Mouse (Mus musculus) stomach, embryonic 16.5 days (tissue): ENCODE measurements around the gene Rangap1. TPM values are rescaled to one million over a fixed set of nuclear protein-coding genes. Genes with fewer than 3 reads are reported as not detected.
A peak's percentile ranks its signal among the peaks of the same experiment; 100 is the strongest.
"Not testable (repeated sequence)": the region's sequence is repeated elsewhere in the genome, so short reads cannot be mapped to it uniquely, and the experiment has no call there.

Experiments used
- ATAC-seq: fragments of 200-750 bp; cut with Nextera tagmentation; 2 replicates; pipeline ENCODE4 v1.8.0; 2017; ENCODE audit warnings: moderate number of reproducible peaks, moderate TSS enrichment; ENCODE audit not compliant: insufficient read depth, low FRiP score
- H3K27ac ChIP-seq: fragments of 300-500 bp; sonication (generic); 2 replicates; pipeline ENCODE4 v1.5.1; 2014; ENCODE audit warnings: low read length
- H3K27me3 ChIP-seq: fragments of 300-500 bp; sonication (generic); 2 replicates; pipeline ENCODE4 v1.6.1; 2014; ENCODE audit warnings: low read length, control low read depth, mixed read lengths; ENCODE audit not compliant: control insufficient read depth, insufficient read depth
- H3K36me3 ChIP-seq: fragments of 300-500 bp; sonication (generic); 2 replicates; pipeline ENCODE4 v1.6.1; 2014; ENCODE audit warnings: low read length; ENCODE audit not compliant: control insufficient read depth, insufficient read depth
- H3K4me1 ChIP-seq: fragments of 300-500 bp; sonication (generic); 2 replicates; pipeline ENCODE4 v1.6.1; 2014; ENCODE audit warnings: low read length, control low read depth, mixed read lengths; ENCODE audit not compliant: control insufficient read depth, insufficient read depth
- H3K4me2 ChIP-seq: fragments of 300-500 bp; sonication (generic); 2 replicates; pipeline ENCODE4 v1.6.1; 2014; ENCODE audit warnings: low read depth, low read length, mixed read lengths
- H3K4me3 ChIP-seq: fragments of 300-500 bp; sonication (generic); replicated peaks from 2 replicates; pipeline ENCODE4 v1.5.1; 2014; ENCODE audit warnings: mild to moderate bottlenecking, low read length
- H3K9ac ChIP-seq: fragments of 300-500 bp; sonication (generic); 2 replicates; pipeline ENCODE4 v1.6.1; 2014; ENCODE audit warnings: low read length
- H3K9me3 ChIP-seq: fragments of 300-500 bp; sonication (generic); replicated peaks from 2 replicates; pipeline ENCODE4 v1.6.1; 2016; ENCODE audit warnings: low read length, control low read depth; ENCODE audit not compliant: control insufficient read depth
- WGBS: fragments of 180-500 bp; shearing (Covaris S2); extraction: QIAGEN DNeasy Blood & Tissue Kit; methylation state at CpG from one replicate; pipeline ENCODE4 v1.1.7; 2014; 5-methylcytosine and 5-hydroxymethylcytosine counted together
- polyA plus RNA-seq: library from polyadenylated mRNA; unstranded; fragments of >200 nt; fragmentation: Nextera tagmentation; extraction: Ambion mirVana; gene quantifications from 2 replicates; pipeline ENCODE4 v1.2.1, GENCODE M21; 2015

The Rangap1 gene
- polyA plus RNA-seq, 1 experiment from 2014 or later, result 95.8 TPM

DNA sequence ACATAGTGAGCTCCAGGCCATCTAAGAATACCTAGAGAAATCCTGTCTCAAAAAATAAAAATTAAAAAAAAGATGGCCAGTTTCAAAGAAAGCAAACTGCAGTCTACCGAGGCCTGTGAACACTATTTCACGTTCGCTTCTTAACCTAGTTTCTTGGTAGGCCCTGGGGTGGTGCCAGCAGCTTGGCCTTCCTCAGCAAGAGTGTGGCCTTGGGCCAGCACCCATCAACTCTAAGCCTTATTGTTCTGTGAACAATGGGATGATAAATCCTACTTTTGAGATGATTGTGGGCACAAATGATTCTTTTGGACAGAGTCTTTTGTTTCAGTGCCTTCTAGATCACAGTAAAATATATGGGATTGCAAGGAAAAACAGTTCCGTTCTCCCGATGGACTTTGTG is 13.4 kb upstream of the Rangap1 start:
- WGBS, result 91% methylated on average over 5 of the region's 5 CpGs
- Histone ChIP-seq H3K4me3 (no peak overlapping the region), H3K27me3 (no peaks in the 10 kb centered on the region), H3K4me2 (no peak overlapping the region), H3K9ac (no peak overlapping the region), H3K36me3 (peaks cover 4% of the 10 kb centered on the region; the same call in 1 of the 2 replicates), H3K27ac (no peak overlapping the region), H3K4me1 (no peaks in the 10 kb centered on the region; the same call in 1 of the 2 replicates), H3K9me3 (no peaks in the 10 kb centered on the region)
- no peak for ATAC-seq

DNA sequence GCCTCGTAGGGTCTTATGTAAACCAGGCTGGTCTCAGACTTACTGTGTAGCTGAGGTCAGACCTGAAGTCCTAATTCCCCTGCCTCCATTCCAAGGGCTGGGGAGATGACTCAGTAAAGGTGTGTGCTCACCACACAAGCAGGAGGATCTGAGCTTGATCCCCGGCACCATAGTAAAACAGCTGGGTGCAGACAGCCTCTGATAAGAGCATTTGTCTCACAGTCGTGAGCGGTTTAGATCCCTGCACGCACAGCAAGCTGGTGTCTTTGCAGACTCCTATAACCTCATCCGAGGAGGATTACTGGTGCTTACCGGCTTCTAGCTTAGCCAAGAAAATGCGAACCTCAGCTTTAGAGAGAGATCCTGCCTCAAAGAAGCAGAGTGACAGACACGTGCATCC is 8.3 kb upstream of the Rangap1 start:
- no peaks in the 10 kb centered on the region for H3K27me3 ChIP-seq
- no peak overlapping the region for H3K9ac ChIP-seq

DNA sequence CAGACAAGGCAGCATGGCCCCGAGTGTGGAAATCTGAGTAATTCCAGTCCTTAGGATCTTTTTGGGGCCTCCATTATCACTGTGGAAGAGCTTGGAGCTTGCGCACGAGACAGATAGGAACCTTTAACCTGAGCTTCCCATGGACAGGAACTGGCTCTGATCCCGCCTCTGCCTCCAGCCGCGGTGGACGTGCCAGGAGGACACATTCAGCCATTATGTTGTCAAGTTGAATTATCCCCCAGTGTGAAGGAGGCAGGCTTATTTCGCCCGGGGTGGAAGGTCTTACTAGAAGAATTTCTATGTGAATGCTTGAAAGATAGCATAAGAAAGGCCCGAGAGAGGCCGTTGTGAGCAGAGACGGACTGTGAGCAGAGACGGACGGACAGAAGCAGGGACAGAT is 4.4 kb upstream of the Rangap1 start:
- no peak overlapping the region for H3K27ac ChIP-seq
- H3K4me3 ChIP-seq, result no peak overlapping the region
- ATAC-seq, result no peak
- WGBS, result 54% methylated on average over 14 of the region's 14 CpGs
- H3K36me3 ChIP-seq, result no peaks in the 10 kb centered on the region
- H3K4me2 ChIP-seq, result no peak overlapping the region
- H3K9ac ChIP-seq, result no peak overlapping the region
- no peaks in the 10 kb centered on the region for H3K9me3 ChIP-seq
- peaks cover 7% of the 10 kb centered on the region for H3K4me1 ChIP-seq
- H3K27me3 ChIP-seq, result no peaks in the 10 kb centered on the region

More for the DNA sequence above, 8.3 kb upstream of the Rangap1 start:
- ATAC-seq, result no peak
- Histone ChIP-seq H3K27ac (no peak overlapping the region), H3K4me1 (no peaks in the 10 kb centered on the region), H3K4me2 (no peak overlapping the region), H3K9me3 (no peaks in the 10 kb centered on the region), H3K4me3 (no peak overlapping the region), H3K36me3 (no peaks in the 10 kb centered on the region)
- 91% methylated on average over 9 of the region's 9 CpGs for WGBS

DNA sequence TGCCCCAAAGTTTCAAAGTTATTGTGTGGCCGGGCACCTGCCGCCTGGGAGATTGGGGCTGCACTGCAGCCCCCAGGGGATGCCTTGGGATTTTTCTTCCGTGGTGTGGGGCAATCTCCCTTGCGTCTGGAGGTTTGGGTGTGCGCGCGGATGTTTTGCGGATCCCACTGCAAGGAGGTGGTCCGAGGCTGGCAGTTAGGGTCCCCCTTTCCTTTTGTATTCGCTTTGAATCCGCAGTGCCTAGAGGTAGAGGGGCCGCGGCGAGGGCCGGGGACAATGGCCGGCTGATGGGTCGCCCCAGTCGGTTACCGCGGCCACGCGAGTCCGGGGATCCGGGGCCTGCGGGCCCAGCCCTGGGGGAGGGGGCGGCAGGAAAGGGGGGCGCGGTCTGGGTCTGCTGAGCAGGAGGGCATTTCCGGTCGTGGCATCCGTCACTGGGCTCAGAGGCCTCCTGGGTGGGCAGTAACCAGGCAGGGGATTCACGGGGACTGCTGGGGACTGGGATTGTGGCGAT is 328 bp upstream of the Rangap1 start:
- Histone ChIP-seq H3K9me3 (no peaks in the 10 kb centered on the region), H3K27me3 (no peaks in the 10 kb centered on the region), H3K4me1 (peaks cover 7% of the 10 kb centered on the region), H3K36me3 (no peaks in the 10 kb centered on the region), H3K9ac (peak overlapping the region; percentile 88), H3K27ac (peak overlapping the region; percentile 92), H3K4me3 (peak overlapping the region; percentile 85), H3K4me2 (peak overlapping the region; percentile 86)
- ATAC-seq, result peak; percentile 74; the same call in 1 of the 2 replicates
- under 1% methylated on average over 33 of the region's 33 CpGs for WGBS

DNA sequence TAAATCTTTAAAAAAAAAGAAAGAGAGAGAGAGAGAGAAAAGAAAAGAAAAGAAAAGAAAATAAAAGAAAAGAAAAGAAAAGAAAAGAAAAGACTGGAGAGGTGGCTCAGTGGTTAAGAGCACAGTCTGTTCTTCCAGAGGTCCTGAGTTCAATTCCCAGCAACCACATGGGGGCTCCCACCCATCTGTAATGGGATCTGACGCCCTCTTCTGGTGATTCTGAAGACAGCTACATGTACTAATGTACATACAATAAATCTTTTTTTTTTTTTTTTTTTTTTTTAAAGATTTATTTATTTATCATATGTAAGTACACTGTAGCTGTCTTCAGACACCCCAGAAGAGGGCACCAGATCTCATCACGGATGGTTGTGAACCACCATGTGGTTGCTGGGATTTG is 3.0 kb downstream of the Rangap1 start:
- H3K9me3 ChIP-seq, ATAC-seq, H3K4me1 ChIP-seq, H3K4me2 ChIP-seq, H3K36me3 ChIP-seq, H3K9ac ChIP-seq, H3K27me3 ChIP-seq, H3K27ac ChIP-seq, H3K4me3 ChIP-seq: not testable (repeated sequence)
- 14% methylated on average over 1 of the region's 2 CpGs for WGBS

DNA sequence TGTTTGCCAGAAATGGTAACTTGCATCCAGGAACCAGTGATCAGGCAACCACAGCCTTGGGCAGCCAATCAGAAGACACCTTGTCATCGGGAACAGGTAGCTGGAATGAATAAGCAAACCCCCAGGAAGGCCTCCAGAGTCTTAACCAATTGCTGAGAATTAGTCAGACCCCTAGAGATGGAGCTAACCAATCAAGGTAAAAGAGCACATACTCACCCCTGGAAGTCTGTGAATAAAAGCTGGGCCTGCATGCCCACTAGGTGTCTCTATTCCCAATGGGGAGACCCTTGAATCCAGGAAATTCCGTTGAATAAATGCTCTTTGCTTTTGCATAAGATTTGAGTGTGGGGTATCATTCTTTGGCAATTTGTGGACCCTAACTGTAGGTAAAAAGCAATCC is 5.4 kb downstream of the Rangap1 start:
- H3K36me3 ChIP-seq, result no peaks in the 10 kb centered on the region
- H3K27ac ChIP-seq, result no peak overlapping the region
- no peak overlapping the region for H3K4me3 ChIP-seq
- H3K4me1 ChIP-seq, result no peaks in the 10 kb centered on the region
- H3K9ac ChIP-seq, result no peak overlapping the region
- no peaks in the 10 kb centered on the region for H3K27me3 ChIP-seq
- H3K4me2 ChIP-seq, result no peak overlapping the region
- no peak for ATAC-seq
- WGBS, result 7% methylated on average over 2 of the region's 2 CpGs
- H3K9me3 ChIP-seq, result no peaks in the 10 kb centered on the region

DNA sequence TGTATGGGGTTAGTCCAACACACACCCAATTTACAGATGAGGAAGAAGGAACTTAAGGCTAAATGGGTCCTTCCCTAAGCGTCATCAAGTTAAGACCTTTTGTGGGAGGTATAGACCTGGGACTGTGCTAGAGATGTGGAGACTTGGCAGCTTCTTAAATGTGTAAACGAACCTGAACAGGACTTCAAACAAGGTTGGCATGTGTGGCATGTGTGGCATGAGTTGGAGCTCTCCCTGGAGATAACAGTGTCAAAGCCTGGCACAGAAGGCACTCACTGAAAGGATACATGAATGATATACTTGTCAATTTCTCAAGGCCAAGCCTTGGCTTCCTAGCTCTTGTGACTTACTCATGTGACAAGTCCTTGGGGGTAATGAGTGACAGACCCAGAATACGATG is 6.0 kb downstream of the Rangap1 start:
- no peak overlapping the region for H3K9ac ChIP-seq
- H3K27ac ChIP-seq, result no peak overlapping the region
- H3K9me3 ChIP-seq, result no peaks in the 10 kb centered on the region
- no peaks in the 10 kb centered on the region for H3K27me3 ChIP-seq
- ATAC-seq, result no peak
- no peak overlapping the region for H3K4me2 ChIP-seq
- no peaks in the 10 kb centered on the region for H3K4me1 ChIP-seq
- no peaks in the 10 kb centered on the region for H3K36me3 ChIP-seq
- 66% methylated on average over 3 of the region's 3 CpGs for WGBS
- H3K4me3 ChIP-seq, result no peak overlapping the region

DNA sequence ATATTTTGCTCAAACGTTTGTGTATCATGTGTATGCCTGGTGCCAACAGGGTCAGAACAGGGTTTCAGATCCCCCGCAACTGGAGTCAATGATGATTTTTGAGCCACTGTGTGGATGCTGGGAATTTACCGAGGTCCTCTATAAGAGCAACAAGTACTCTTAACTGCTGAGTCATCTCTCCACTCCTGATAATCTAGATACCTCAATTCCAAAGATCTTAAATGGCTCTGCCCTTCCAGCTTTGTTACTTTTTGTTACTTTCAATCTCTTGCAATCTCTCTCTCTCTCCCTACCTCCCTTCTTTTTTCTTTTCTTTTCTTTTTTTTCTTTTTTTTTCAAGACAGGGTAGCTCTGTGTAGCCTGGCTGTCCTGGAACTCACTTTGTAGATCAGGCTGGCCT is 10.3 kb downstream of the Rangap1 start:
- Histone ChIP-seq H3K4me2 (no peak overlapping the region), H3K36me3 (no peaks in the 10 kb centered on the region), H3K4me3 (no peak overlapping the region), H3K4me1 (no peaks in the 10 kb centered on the region), H3K27ac (no peak overlapping the region), H3K9ac (no peak overlapping the region), H3K27me3 (no peaks in the 10 kb centered on the region), H3K9me3 (no peaks in the 10 kb centered on the region)
- whole genome bisulfite sequencing, result 55% methylated on average over 3 of the region's 3 CpGs
- no peak for ATAC-seq

DNA sequence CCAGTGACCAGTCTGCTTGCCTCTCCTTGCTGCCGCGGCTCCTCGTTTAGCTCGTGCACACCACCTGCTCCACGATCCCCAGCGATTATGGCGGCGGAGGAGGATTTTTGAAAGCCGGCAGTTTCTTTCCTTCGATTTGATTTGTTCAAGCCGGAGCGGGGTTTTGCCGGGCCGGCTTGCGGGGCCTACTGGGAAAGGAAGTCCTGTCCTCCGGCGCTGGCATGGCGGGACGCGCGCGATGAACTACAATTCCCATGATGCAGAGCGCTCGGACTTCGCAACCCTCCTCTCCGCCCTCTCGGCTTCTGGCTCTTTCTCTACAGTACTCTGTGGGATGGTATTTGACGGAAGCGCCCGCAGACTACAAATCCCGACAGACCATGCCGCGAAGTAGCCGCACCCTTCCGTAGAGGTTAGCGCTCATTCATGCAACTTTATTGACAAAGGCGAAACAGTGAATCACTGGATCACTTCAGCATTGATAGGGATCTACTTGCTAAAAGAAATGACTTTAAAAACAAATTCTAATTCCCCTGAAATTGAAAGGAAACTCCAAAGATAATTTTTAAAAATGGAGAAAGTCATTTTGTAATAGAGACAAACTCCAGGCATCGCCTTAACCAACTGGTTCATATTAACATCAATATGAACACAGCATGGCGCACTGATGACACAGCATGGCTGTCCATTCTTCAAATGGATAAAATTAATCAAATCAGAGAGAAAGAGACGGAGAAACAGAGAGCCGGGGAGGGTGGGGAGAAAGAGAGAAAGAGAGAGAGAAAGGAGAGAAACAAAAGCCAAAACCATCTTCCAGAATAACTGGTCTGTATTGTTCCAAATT is 15.3 kb downstream of the Rangap1 start:
- WGBS, result 4% methylated on average over 41 of the region's 41 CpGs
- peak; percentile 99 for ATAC-seq
- Histone ChIP-seq H3K27ac (peak overlapping the region; percentile 30; the same call in 1 of the 2 replicates), H3K27me3 (no peaks in the 10 kb centered on the region), H3K4me2 (peak overlapping the region; percentile 63), H3K4me1 (peaks cover 8% of the 10 kb centered on the region), H3K9ac (peak overlapping the region; percentile 74), H3K9me3 (no peaks in the 10 kb centered on the region), H3K36me3 (no peaks in the 10 kb centered on the region), H3K4me3 (peak overlapping the region; percentile 61)
